Mouse (Mus musculus) midbrain, embryonic 11.5 days (tissue): ENCODE measurements at regions not wholly inside any gene's neighbourhood (a gene's known extent, or its start where the extent isn't known, plus 50 kb on each side); places are given as distances from the start of the nearest gene placed in this dataset.
"Not testable (repeated sequence)": the region's sequence is repeated elsewhere in the genome, so short reads cannot be mapped to it uniquely, and the experiment has no call there.

Experiments used
- ATAC-seq: fragments of 200-750 bp; cut with Nextera tagmentation; 2 replicates; pipeline ENCODE4 v1.8.0; 2017; ENCODE audit warnings: moderate TSS enrichment, moderate library complexity; ENCODE audit not compliant: low FRiP score
- DNase-seq: peaks from one replicate; pipeline ENCODE4 v3.0.0; 2015; ENCODE audit warnings: low spot score; ENCODE audit errors: missing footprints
- H3K27ac ChIP-seq: fragments of 300-500 bp; sonication (generic); 2 replicates; pipeline ENCODE4 v1.5.1; 2014; ENCODE audit warnings: low read depth, low read length
- H3K27me3 ChIP-seq: fragments of 300-500 bp; sonication (generic); 2 replicates; pipeline ENCODE4 v1.6.1; 2014; ENCODE audit warnings: mild to moderate bottlenecking, low read length, moderate library complexity, mixed read lengths; ENCODE audit not compliant: control insufficient read depth, insufficient read depth
- H3K36me3 ChIP-seq: fragments of 300-500 bp; sonication (generic); 2 replicates; pipeline ENCODE4 v1.6.1; 2014; ENCODE audit warnings: mild to moderate bottlenecking, low read length, moderate library complexity, mixed read lengths; ENCODE audit not compliant: control insufficient read depth, insufficient read depth
- H3K4me1 ChIP-seq: fragments of 300-500 bp; sonication (generic); 2 replicates; pipeline ENCODE4 v1.6.1; 2014; ENCODE audit warnings: low read length; ENCODE audit not compliant: control insufficient read depth, insufficient read depth
- H3K4me2 ChIP-seq: fragments of 300-500 bp; sonication (generic); 2 replicates; pipeline ENCODE4 v1.6.1; 2014; ENCODE audit warnings: mild to moderate bottlenecking, moderate library complexity
- H3K4me3 ChIP-seq: fragments of 300-500 bp; sonication (generic); 2 replicates; pipeline ENCODE4 v1.5.1; 2014; ENCODE audit warnings: low read depth, low read length
- H3K9ac ChIP-seq: fragments of 300-500 bp; sonication (generic); 2 replicates; pipeline ENCODE4 v1.6.1; 2014; ENCODE audit warnings: low read length
- H3K9me3 ChIP-seq: fragments of 300-500 bp; sonication (generic); 2 replicates; pipeline ENCODE4 v1.6.1; 2016; ENCODE audit warnings: low read length; ENCODE audit not compliant: control insufficient read depth
- WGBS: fragments of 180-500 bp; shearing (Covaris S2); extraction: QIAGEN DNeasy Blood & Tissue Kit; methylation state at CpG from one replicate; pipeline ENCODE4 v1.1.7; 2014; 5-methylcytosine and 5-hydroxymethylcytosine counted together

GRCm38 (mm10) chr12:119527760-119528159 lies 213.7 kb downstream of the Macc1 start:
- Histone ChIP-seq H3K4me3 (no peak overlapping the region), H3K4me1 (no peaks in the 10 kb centered on the region), H3K9me3 (no peaks in the 10 kb centered on the region), H3K4me2 (no peak overlapping the region), H3K9ac (no peak overlapping the region), H3K36me3 (no peaks in the 10 kb centered on the region), H3K27ac (no peak overlapping the region), H3K27me3 (no peaks in the 10 kb centered on the region)
- WGBS = 86% methylated on average over 2 of the region's 2 CpGs
- ATAC-seq (peak; percentile 33; the same call in 1 of the 2 replicates), DNase-seq (no peak)

GRCm38 (mm10) chr12:119548376-119548775 lies 234.3 kb downstream of the Macc1 start:
- H3K9me3 ChIP-seq, H3K9ac ChIP-seq, DNase-seq, ATAC-seq, H3K4me3 ChIP-seq, H3K27ac ChIP-seq, H3K4me1 ChIP-seq, H3K27me3 ChIP-seq, H3K4me2 ChIP-seq, H3K36me3 ChIP-seq: not testable (repeated sequence)
- WGBS = 73% methylated on average over 2 of the region's 2 CpGs

- H3K27me3 ChIP-seq = no peaks in the 10 kb centered on the region
- ATAC-seq = no peak
- peak; percentile 83 for DNase-seq
- 72% methylated on average over 3 of the region's 3 CpGs for WGBS
- H3K4me2 ChIP-seq = no peak overlapping the region
- peaks cover 3% of the 10 kb centered on the region; the same call in 1 of the 2 replicates for H3K9me3 ChIP-seq
- no peak overlapping the region for H3K4me3 ChIP-seq
- H3K36me3 ChIP-seq = no peaks in the 10 kb centered on the region
- H3K27ac ChIP-seq = no peak overlapping the region
- no peak overlapping the region for H3K9ac ChIP-seq
- no peaks in the 10 kb centered on the region for H3K4me1 ChIP-seq
Measured at GRCm38 (mm10) chr12:119576690-119577089, 262.6 kb downstream of the Macc1 start.

- Histone ChIP-seq H3K9ac (no peak overlapping the region), H3K4me1 (no peaks in the 10 kb centered on the region), H3K9me3 (no peaks in the 10 kb centered on the region; the same call in 1 of the 2 replicates), H3K27me3 (no peaks in the 10 kb centered on the region), H3K4me3 (no peak overlapping the region), H3K36me3 (no peaks in the 10 kb centered on the region), H3K4me2 (no peak overlapping the region), H3K27ac (no peak overlapping the region)
- ATAC-seq = no peak
- no peak for DNase-seq
Measured at GRCm38 (mm10) chr12:119577280-119577679, 263.2 kb downstream of the Macc1 start.

- Histone ChIP-seq H3K27me3 (no peaks in the 10 kb centered on the region), H3K27ac (no peak overlapping the region), H3K4me3 (no peak overlapping the region), H3K4me2 (no peak overlapping the region), H3K9me3 (no peaks in the 10 kb centered on the region), H3K9ac (no peak overlapping the region), H3K4me1 (no peaks in the 10 kb centered on the region), H3K36me3 (no peaks in the 10 kb centered on the region)
- DNase-seq (no peak), ATAC-seq (no peak)
Measured at GRCm38 (mm10) chr12:119601361-119601760, 287.3 kb downstream of the Macc1 start.

GRCm38 (mm10) chr12:119624238-119624637 lies 310.2 kb downstream of the Macc1 start:
- Histone ChIP-seq H3K9me3 (no peaks in the 10 kb centered on the region; the same call in 1 of the 2 replicates), H3K27ac (no peak overlapping the region), H3K9ac (no peak overlapping the region), H3K36me3 (no peaks in the 10 kb centered on the region), H3K4me2 (no peak overlapping the region), H3K4me1 (no peaks in the 10 kb centered on the region), H3K4me3 (no peak overlapping the region), H3K27me3 (no peaks in the 10 kb centered on the region)
- DNase-seq (no peak), ATAC-seq (no peak)
- WGBS = 72% methylated on average over 1 of the region's 1 CpGs

GRCm38 (mm10) chr12:119655366-119655765 lies 290.3 kb upstream of the Tmem196 start:
- H3K4me1 ChIP-seq = no peaks in the 10 kb centered on the region
- H3K4me2 ChIP-seq = no peak overlapping the region
- H3K27ac ChIP-seq = no peak overlapping the region
- WGBS = 89% methylated on average over 2 of the region's 2 CpGs
- ATAC-seq (no peak), DNase-seq (no peak)
- no peaks in the 10 kb centered on the region for H3K27me3 ChIP-seq
- H3K4me3 ChIP-seq = no peak overlapping the region
- H3K36me3 ChIP-seq = no peaks in the 10 kb centered on the region
- H3K9me3 ChIP-seq = no peaks in the 10 kb centered on the region
- H3K9ac ChIP-seq = no peak overlapping the region
